Mouse (Mus musculus): ENCODE data around the gene Vezt. TPM values are rescaled to one million over a fixed set of nuclear protein-coding genes. Genes with fewer than 3 reads are reported as not detected.

The Vezt gene
- total and polyA plus RNA-seq, 3 experiments, result 17.2 to 21.2 (median 18.0) TPM

DNA sequence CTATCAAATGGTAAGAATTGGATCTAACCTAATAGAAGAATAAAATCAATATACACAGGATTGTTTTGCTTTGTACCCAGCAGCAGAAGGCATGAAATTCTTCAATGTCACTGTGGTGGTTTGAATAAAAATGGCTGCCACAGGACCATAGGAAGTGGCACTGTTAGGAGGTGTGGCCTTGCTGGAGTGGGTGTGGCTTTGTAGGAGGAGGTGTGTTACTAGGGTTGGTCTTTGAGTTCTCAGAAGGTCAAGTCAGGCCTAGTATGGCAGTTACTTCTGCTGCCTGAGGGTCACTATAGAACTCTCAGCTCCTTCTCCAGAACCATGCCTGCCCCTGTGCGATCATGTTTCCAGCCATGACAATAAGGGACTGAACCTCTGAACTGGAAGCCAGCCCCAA lies 40.5 kb downstream of the Vezt start:
- dilution Hi-C loops (cut with MboI; ENCODE audit: extremely low pct_ligation_motif_present, extremely low pct_unique_long_range_greater_than_20kb, low sequenced_read_pairs), result no loop called here

DNA sequence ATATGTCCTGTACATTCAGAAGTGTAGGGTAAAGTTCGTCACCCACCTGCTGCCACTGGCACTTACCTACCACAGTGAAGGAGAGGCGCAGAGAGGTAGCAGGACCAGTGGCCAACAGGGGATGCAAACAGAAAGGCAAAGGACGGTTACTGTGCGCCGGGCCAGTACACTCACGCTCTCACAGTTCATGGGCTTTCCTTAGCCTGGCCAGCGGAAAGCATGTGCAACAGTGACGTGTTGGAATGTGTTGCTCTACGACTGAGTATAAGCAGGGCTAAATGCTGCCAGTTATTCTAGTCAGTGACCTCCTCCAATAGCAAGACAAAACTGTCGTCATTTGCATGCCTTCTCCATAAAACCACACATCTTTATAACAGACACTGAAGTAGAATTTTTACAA lies 41.5 kb downstream of the Vezt start:
- H3K27me3 ChIP-seq (replicated peaks), result no peaks in the 10 kb centered on the region
- no peak overlapping the region for H3K9ac ChIP-seq (ENCODE audit: insufficient read depth, low read depth)
- TF ChIP-seq MYC (IDR thresholded peaks at IDR 0.05; ENCODE audit: low read depth, low read length) (no peak), TCF12 (IDR thresholded peaks at IDR 0.05; ENCODE audit: low read depth, low read length) (no peak), CHD1 (IDR thresholded peaks at IDR 0.05; ENCODE audit: low read depth, low read length) (no peak), HCFC1 (IDR thresholded peaks at IDR 0.05; ENCODE audit: low read depth, low read length) (no peak), JUN (IDR thresholded peaks at IDR 0.05; ENCODE audit: insufficient read depth, low read depth, low read length) (no peak), NELFE (IDR thresholded peaks at IDR 0.05; ENCODE audit: low read depth, low read length) (no peak), TBP (conservative IDR thresholded peaks at IDR 0.05; ENCODE audit: low read depth, low read length) (no peak), RAD21 (IDR thresholded peaks at IDR 0.05; ENCODE audit: low read depth, low read length) (no peak), MAZ (IDR thresholded peaks at IDR 0.05; ENCODE audit: low read depth, low read length) (no peak), GABPA (IDR thresholded peaks at IDR 0.05; ENCODE audit: insufficient replicate concordance, low read depth, low read length) (no peak), CHD2 (IDR thresholded peaks at IDR 0.05; ENCODE audit: low read length) (no peak), JUND (conservative IDR thresholded peaks at IDR 0.05; ENCODE audit: low read depth, low read length) (no peak), MEF2A (IDR thresholded peaks at IDR 0.05; ENCODE audit: borderline replicate concordance, low read depth, low read length) (no peak), EP300 (IDR thresholded peaks at IDR 0.05; ENCODE audit: low read length) (no peak), ETS1 (conservative IDR thresholded peaks at IDR 0.05; ENCODE audit: low read depth, low read length) (no peak), ZKSCAN1 (IDR thresholded peaks at IDR 0.05; ENCODE audit: borderline replicate concordance, low read depth, low read length) (no peak), USF2 (conservative IDR thresholded peaks at IDR 0.05; ENCODE audit: low read depth, low read length) (no peak), MAX (IDR thresholded peaks at IDR 0.05; ENCODE audit: low read length) (no peak), SMC3 (IDR thresholded peaks at IDR 0.05; ENCODE audit: low read depth, low read length) (no peak)
- no peaks in the 10 kb centered on the region for H3K9me3 ChIP-seq (replicated peaks; ENCODE audit: low read length)
- H3K4me3 ChIP-seq (replicated peaks in 1 of 3; ENCODE audit: low read depth in 2 of 3, low read length in 2 of 3, poor library complexity in 1 of 3), result no peak overlapping the region
- H3K79me2 ChIP-seq (replicated peaks; ENCODE audit: control insufficient read depth, extremely low read depth, insufficient read depth, poor library complexity, severe bottlenecking), result no peaks in the 10 kb centered on the region
- dilution Hi-C loops (cut with MboI; ENCODE audit: extremely low pct_ligation_motif_present, extremely low pct_unique_long_range_greater_than_20kb, low sequenced_read_pairs), result no loop called here
- DNase-seq (ENCODE audit: extremely low read depth), result no peak
- in situ Hi-C loops (cut with MboI; ENCODE audit: low pct_ligation_motif_present, low pct_unique_long_range_greater_than_20kb, low sequenced_read_pairs), result no loop called here
- H3K36me3 ChIP-seq (replicated peaks in 1 of 2; ENCODE audit: control insufficient read depth in 1 of 2, insufficient read depth in 1 of 2, low read length in 1 of 2), result peaks cover 48 to 82% of the 10 kb centered on the region in 2 experiments
- H3K27ac ChIP-seq (ENCODE audit: insufficient read depth, low read depth), result no peak overlapping the region
- H3K4me2 ChIP-seq (ENCODE audit: insufficient read depth, low read depth, poor library complexity, severe bottlenecking), result no peak overlapping the region
- H3K4me1 ChIP-seq (ENCODE audit: control insufficient read depth in 1 of 2, insufficient read depth in 2 of 2), result no peaks in the 10 kb centered on the region

More for the DNA sequence above, 40.5 kb downstream of the Vezt start:
- no peaks in the 10 kb centered on the region for H3K9me3 ChIP-seq (replicated peaks; ENCODE audit: low read length)
- no peak overlapping the region for H3K27ac ChIP-seq (ENCODE audit: insufficient read depth, low read depth)
- no peak overlapping the region for H3K4me2 ChIP-seq (ENCODE audit: insufficient read depth, low read depth, poor library complexity, severe bottlenecking)
- no peaks in the 10 kb centered on the region for H3K79me2 ChIP-seq (replicated peaks; ENCODE audit: control insufficient read depth, extremely low read depth, insufficient read depth, poor library complexity, severe bottlenecking)
- H3K36me3 ChIP-seq (replicated peaks in 1 of 2; ENCODE audit: control insufficient read depth in 1 of 2, insufficient read depth in 1 of 2, low read length in 1 of 2), result peaks cover 51 to 84% of the 10 kb centered on the region in 2 experiments
- in situ Hi-C loops (cut with MboI; ENCODE audit: low pct_ligation_motif_present, low pct_unique_long_range_greater_than_20kb, low sequenced_read_pairs), result no loop called here
- DNase-seq (ENCODE audit: extremely low read depth), result peak; percentile 16
- no peak overlapping the region for H3K9ac ChIP-seq (ENCODE audit: insufficient read depth, low read depth)
- TF ChIP-seq JUN (IDR thresholded peaks at IDR 0.05; ENCODE audit: insufficient read depth, low read depth, low read length), result no peak
- TF ChIP-seq NRF1 (IDR thresholded peaks at IDR 0.05; ENCODE audit: low read depth, low read length), result no peak
- TF ChIP-seq EP300 (IDR thresholded peaks at IDR 0.05; ENCODE audit: low read length), result no peak
- TF ChIP-seq MAFK (IDR thresholded peaks at IDR 0.05; ENCODE audit: insufficient replicate concordance, low read length), result no peak
- no peak for TF ChIP-seq CHD2 (IDR thresholded peaks at IDR 0.05; ENCODE audit: low read length)
- TF ChIP-seq CHD1 (IDR thresholded peaks at IDR 0.05; ENCODE audit: low read depth, low read length), result no peak
- no peak for TF ChIP-seq USF1 (IDR thresholded peaks at IDR 0.05; ENCODE audit: low read depth, low read length)
- no peak for TF ChIP-seq ETS1 (conservative IDR thresholded peaks at IDR 0.05; ENCODE audit: low read depth, low read length)
- no peak for TF ChIP-seq IRF4 (IDR thresholded peaks at IDR 0.05; ENCODE audit: low read depth, low read length)
- no peak for TF ChIP-seq MAX (IDR thresholded peaks at IDR 0.05; ENCODE audit: low read length)
- no peak for TF ChIP-seq TBP (conservative IDR thresholded peaks at IDR 0.05; ENCODE audit: low read depth, low read length)
- no peak for TF ChIP-seq MYC (IDR thresholded peaks at IDR 0.05; ENCODE audit: low read depth, low read length)
- TF ChIP-seq JUND (conservative IDR thresholded peaks at IDR 0.05; ENCODE audit: low read depth, low read length), result no peak
- TF ChIP-seq SIN3A (IDR thresholded peaks at IDR 0.05; ENCODE audit: low read length), result no peak
- no peak for TF ChIP-seq USF2 (conservative IDR thresholded peaks at IDR 0.05; ENCODE audit: low read depth, low read length)
- no peaks in the 10 kb centered on the region for H3K27me3 ChIP-seq (replicated peaks)
- H3K4me3 ChIP-seq (replicated peaks in 1 of 3; ENCODE audit: low read depth in 2 of 3, low read length in 2 of 3, poor library complexity in 1 of 3), result no peak overlapping the region
- no peaks in the 10 kb centered on the region for H3K4me1 ChIP-seq (ENCODE audit: control insufficient read depth in 1 of 2, insufficient read depth in 2 of 2)

Data from CH12.LX (cell line).